Mouse (Mus musculus) CD4-positive, CD25-positive, alpha-beta regulatory T cell (primary cell): ENCODE results near the gene Tmem179b. TPM values are rescaled to one million over a fixed set of nuclear protein-coding genes. Genes with fewer than 3 reads are reported as not detected.

Experiments
- polyA plus RNA-seq: library from polyadenylated mRNA; unstranded; fragments of 100-300 nt; shearing (Covaris generic); gene quantifications from one replicate; pipeline ENCODE4 v1.2.1, GENCODE M21; 2017

Gene Tmem179b
- polyA plus RNA-seq: 161 TPM

GRCm38 (mm10) chr19:8774086-8774835 is at the start of gene Tmem179b:
Gene Tmem179b, minus strand, starts transcription at chr19:8774467.

GRCm38 (mm10) chr19:8819596-8820423 is 45.5 kb upstream of the Tmem179b start, which contains the start of gene Hnrnpul2:
Gene Hnrnpul2, plus strand, starts transcription at chr19:8820010.

GRCm38 (mm10) chr19:8818801-8819595 is 44.7 kb upstream of the Tmem179b start, which contains the start of gene Ttc9c:
Gene Ttc9c, minus strand, starts transcription at chr19:8819333.

GRCm38 (mm10) chr19:8802130-8802821 is 28.0 kb upstream of the Tmem179b start, which contains the start of gene Zbtb3:
Gene Zbtb3, plus strand, starts transcription at chr19:8802555.

GRCm38 (mm10) chr19:8798264-8798946 is 24.1 kb upstream of the Tmem179b start, which contains the start of gene Polr2g:
Gene Polr2g, minus strand, starts transcription at chr19:8798577.

GRCm38 (mm10) chr19:8786008-8786781 is 11.9 kb upstream of the Tmem179b start, which contains the start of gene Taf6l:
Gene Taf6l, minus strand, starts transcription at chr19:8786417.

GRCm38 (mm10) chr19:8770567-8771270 is 3.5 kb downstream of the Tmem179b start, which contains the start of gene Tmem223:
Gene Tmem223, plus strand, starts transcription at chr19:8770996.

GRCm38 (mm10) chr19:8756635-8757387 is 17.5 kb downstream of the Tmem179b start, which contains the start of gene Nxf1:
Gene Nxf1, plus strand, starts transcription at chr19:8757073.

GRCm38 (mm10) chr19:8741243-8741869 is 32.9 kb downstream of the Tmem179b start, which contains the start of gene Stx5a:
Gene Stx5a, plus strand, starts transcription at chr19:8741413.

GRCm38 (mm10) chr19:8740603-8741002 is 33.7 kb downstream of the Tmem179b start, which contains the start of gene 1700092M07Rik:
Gene 1700092M07Rik, plus strand, starts transcription at chr19:8740718.

GRCm38 (mm10) chr19:8735389-8736159 is 38.7 kb downstream of the Tmem179b start, which contains the start of gene Wdr74:
Gene Wdr74, plus strand, starts transcription at chr19:8735827.

GRCm38 (mm10) chr19:8722907-8723573 is 51.2 kb downstream of the Tmem179b start, which contains the start of gene Slc3a2:
Gene Slc3a2, minus strand, starts transcription at chr19:8723369.

